Mouse (Mus musculus) forebrain, embryonic 12.5 days (tissue): ENCODE data around the gene Osbpl8. TPM values are rescaled to one million over a fixed set of nuclear protein-coding genes. Genes with fewer than 3 reads are reported as not detected.
"Not testable (repeated sequence)": the region's sequence is repeated elsewhere in the genome, so short reads cannot be mapped to it uniquely, and the experiment has no call there.

ENCODE experiments used
- ATAC-seq: fragments of 200-750 bp; cut with Nextera tagmentation; 2 replicates; pipeline ENCODE4 v1.8.0; 2017; ENCODE audit warnings: moderate TSS enrichment; ENCODE audit not compliant: low FRiP score
- H3K27ac ChIP-seq: fragments of 300-500 bp; sonication (generic); 2 replicates; pipeline ENCODE4 v1.5.1; 2016; ENCODE audit warnings: mild to moderate bottlenecking
- H3K27me3 ChIP-seq: fragments of 300-500 bp; sonication (generic); 2 replicates; pipeline ENCODE4 v1.6.1; 2016; ENCODE audit warnings: mild to moderate bottlenecking
- H3K36me3 ChIP-seq: fragments of 300-500 bp; sonication (generic); replicated peaks from 2 replicates; pipeline ENCODE4 v1.6.1; 2016; ENCODE audit warnings: mild to moderate bottlenecking
- H3K4me1 ChIP-seq: fragments of 300-500 bp; sonication (generic); 2 replicates; pipeline ENCODE4 v1.6.1; 2016
- H3K4me2 ChIP-seq: fragments of 300-500 bp; sonication (generic); 2 replicates; pipeline ENCODE4 v1.6.1; 2016; ENCODE audit warnings: mild to moderate bottlenecking, moderate library complexity
- H3K4me3 ChIP-seq: fragments of 300-500 bp; sonication (generic); replicated peaks from 2 replicates; pipeline ENCODE4 v1.5.1; 2016; ENCODE audit warnings: mild to moderate bottlenecking
- H3K9ac ChIP-seq: fragments of 300-500 bp; sonication (generic); 2 replicates; pipeline ENCODE4 v1.6.1; 2016; ENCODE audit warnings: mild to moderate bottlenecking
- H3K9me3 ChIP-seq: fragments of 300-500 bp; sonication (generic); 2 replicates; pipeline ENCODE4 v1.6.1; 2016
- WGBS: fragments of 180-500 bp; shearing (Covaris S2); methylation state at CpG from one replicate; pipeline ENCODE4 v1.1.7; 2016; 5-methylcytosine and 5-hydroxymethylcytosine counted together
- polyA plus RNA-seq: library from polyadenylated mRNA; unstranded; fragments of >200 nt; fragmentation: Nextera tagmentation; extraction: Ambion mirVana; gene quantifications from 2 replicates; pipeline ENCODE4 v1.2.1, GENCODE M21; 2016

The Osbpl8 gene
- polyA plus RNA-seq, 1 experiment from 2014 or later: 20.6 TPM

DNA sequence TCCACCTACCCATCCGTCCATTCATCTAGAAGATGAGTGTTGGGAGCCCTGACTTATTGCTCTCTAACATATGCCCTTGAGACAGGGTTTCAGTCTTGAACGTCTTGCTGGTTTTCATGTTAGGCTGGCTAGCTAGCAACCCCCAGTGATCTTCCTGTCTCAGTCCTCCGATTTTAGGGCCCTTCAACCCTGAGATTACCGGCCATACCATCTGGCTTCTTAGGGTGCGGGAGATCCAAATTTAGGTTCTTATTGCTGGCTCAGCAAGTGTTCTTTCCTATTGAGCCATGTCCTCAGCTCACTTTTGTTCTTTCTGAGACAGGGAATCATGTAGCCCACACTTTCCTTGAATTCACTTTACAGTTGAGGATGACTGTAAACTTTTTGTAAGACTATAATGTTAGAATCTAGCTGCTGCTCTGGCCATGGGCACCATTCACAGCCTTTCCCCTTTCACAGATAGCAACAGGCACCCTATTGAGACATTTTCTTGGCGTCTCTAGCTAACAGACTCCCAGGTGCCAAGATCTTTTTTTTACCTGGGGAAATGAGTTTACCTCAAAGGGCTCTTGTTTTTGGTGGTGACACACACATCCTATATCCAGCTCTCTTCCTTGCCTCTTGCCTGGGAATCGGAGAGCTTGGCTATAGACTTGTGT lies 9.2 kb downstream of the Osbpl8 start:
- Histone ChIP-seq H3K4me2 (no peak overlapping the region), H3K9me3 (no peaks in the 10 kb centered on the region), H3K36me3 (no peaks in the 10 kb centered on the region), H3K27ac (no peak overlapping the region), H3K4me3 (no peak overlapping the region), H3K4me1 (no peaks in the 10 kb centered on the region), H3K27me3 (no peaks in the 10 kb centered on the region), H3K9ac (no peak overlapping the region)
- ATAC-seq: no peak
- WGBS: 82% methylated on average over 7 of the region's 7 CpGs

DNA sequence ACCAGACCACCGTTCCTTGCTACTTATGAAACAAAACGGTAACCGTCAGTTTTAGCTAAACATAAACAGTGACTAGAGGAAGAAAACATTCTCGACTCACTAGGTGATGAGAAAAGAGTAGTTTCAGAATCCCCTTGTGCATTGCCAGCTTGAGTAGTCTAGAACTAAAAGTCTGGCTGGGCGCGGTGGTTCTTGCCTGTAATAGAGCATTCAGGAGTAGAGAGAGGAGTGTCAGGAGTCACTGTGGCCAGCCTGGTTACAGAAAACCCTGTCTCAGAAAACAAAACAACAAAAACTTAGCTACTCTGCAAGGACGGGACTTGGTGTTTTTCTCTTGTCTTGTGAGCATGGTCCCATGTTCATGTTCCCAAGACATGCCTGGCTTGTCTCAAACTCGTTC lies 12.8 kb downstream of the Osbpl8 start:
- Histone ChIP-seq H3K4me2 (no peak overlapping the region), H3K9ac (no peak overlapping the region), H3K27me3 (no peaks in the 10 kb centered on the region), H3K36me3 (no peaks in the 10 kb centered on the region), H3K9me3 (no peaks in the 10 kb centered on the region), H3K27ac (no peak overlapping the region), H3K4me1 (0 out of 2 replicates have a peak, but pooled peaks cover 5% of the 10 kb centered on the region), H3K4me3 (no peak overlapping the region)
- 88% methylated on average over 8 of the region's 8 CpGs for WGBS
- ATAC-seq: no peak

DNA sequence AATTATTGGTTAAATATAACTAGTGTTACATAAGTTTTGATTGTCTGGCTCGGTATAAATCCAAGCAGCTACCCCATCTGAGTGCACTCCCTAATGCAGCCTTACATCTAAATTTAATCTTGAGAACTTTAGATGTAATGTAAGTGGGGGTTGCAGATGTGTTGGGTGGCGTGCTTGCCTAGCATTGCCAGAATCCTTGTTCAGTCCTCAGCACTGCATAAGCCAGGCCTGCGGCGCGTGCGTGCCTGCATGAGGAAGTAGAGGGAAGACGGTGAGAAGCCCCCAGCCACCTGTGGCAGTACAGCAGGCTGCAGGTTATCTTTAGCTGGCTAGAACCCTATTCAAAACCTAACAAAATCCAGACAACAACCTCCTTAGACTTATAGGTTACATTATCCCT lies 13.5 kb downstream of the Osbpl8 start:
- H3K4me2 ChIP-seq: no peak overlapping the region
- no peaks in the 10 kb centered on the region for H3K36me3 ChIP-seq
- no peaks in the 10 kb centered on the region for H3K27me3 ChIP-seq
- no peak overlapping the region for H3K4me3 ChIP-seq
- H3K9me3 ChIP-seq: no peaks in the 10 kb centered on the region
- no peak overlapping the region for H3K9ac ChIP-seq
- H3K4me1 ChIP-seq: 0 out of 2 replicates have a peak, but pooled peaks cover 5% of the 10 kb centered on the region
- no peak for ATAC-seq
- 90% methylated on average over 7 of the region's 7 CpGs for whole genome bisulfite sequencing
- no peak overlapping the region for H3K27ac ChIP-seq

DNA sequence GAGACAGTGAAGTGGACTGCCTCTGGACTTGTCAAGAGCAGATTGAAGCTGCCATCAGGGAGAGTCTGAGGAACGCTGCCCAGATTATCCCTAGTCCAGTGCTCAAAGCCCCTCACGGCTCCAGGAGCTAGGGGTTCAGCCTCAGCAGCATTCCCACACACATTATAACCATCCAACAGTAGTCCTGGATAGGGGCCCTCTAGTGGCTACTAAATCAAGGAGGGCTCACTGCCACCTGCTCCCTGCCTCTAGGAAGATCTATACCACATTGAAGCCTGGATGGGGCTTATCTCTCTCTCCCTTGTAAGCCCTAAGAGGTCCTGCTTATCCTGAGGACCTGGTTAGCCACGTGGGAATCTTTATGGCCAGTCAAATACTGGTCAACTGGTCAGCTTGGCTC lies 16.1 kb downstream of the Osbpl8 start:
- Histone ChIP-seq H3K27ac (no peak overlapping the region), H3K4me2 (no peak overlapping the region), H3K9me3 (no peaks in the 10 kb centered on the region), H3K4me3 (no peak overlapping the region), H3K36me3 (no peaks in the 10 kb centered on the region), H3K27me3 (no peaks in the 10 kb centered on the region), H3K9ac (no peak overlapping the region), H3K4me1 (peaks cover 10% of the 10 kb centered on the region; the same call in 1 of the 2 replicates)
- ATAC-seq: 0 out of 2 replicates have a peak, but pooled peaks have one; percentile 27
- WGBS: 23% methylated on average over 3 of the region's 3 CpGs

DNA sequence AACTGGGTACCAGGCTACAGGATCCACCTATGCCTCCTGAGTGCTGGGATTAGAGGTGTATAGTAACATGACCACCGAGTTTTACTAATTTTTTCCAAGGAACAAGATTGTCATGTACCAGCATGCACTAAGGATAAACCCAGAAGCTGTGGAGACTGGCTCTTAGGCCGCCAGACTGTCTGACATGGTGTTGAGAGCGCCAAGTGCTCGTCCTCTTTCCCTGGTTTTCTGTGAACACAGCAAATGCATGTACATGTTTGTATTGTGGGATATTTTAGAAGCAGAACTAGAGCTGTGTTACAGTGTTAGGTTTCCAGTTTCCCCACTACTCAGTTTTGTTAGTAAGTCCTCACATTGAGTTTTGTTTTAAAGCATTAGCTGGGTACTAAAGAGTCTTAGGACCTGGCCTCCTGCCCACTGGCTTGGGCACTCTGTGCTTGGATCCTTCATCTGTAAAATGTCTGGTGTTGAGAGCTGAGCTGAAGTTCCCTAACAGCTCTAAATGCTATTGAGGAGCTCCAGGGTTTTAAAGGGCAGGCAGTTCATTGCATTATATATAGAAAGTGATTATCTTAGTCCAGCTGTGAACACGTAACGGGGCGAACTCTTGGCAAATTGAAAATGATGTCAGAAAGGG lies 19.2 kb downstream of the Osbpl8 start:
- H3K27ac ChIP-seq: no peak overlapping the region
- no peak for ATAC-seq
- H3K9me3 ChIP-seq: no peaks in the 10 kb centered on the region
- peaks cover 19% of the 10 kb centered on the region for H3K4me1 ChIP-seq
- H3K27me3 ChIP-seq: no peaks in the 10 kb centered on the region
- no peak overlapping the region for H3K4me3 ChIP-seq
- no peak overlapping the region for H3K9ac ChIP-seq
- 86% methylated on average over 7 of the region's 7 CpGs for WGBS
- no peaks in the 10 kb centered on the region for H3K36me3 ChIP-seq
- no peak overlapping the region for H3K4me2 ChIP-seq

DNA sequence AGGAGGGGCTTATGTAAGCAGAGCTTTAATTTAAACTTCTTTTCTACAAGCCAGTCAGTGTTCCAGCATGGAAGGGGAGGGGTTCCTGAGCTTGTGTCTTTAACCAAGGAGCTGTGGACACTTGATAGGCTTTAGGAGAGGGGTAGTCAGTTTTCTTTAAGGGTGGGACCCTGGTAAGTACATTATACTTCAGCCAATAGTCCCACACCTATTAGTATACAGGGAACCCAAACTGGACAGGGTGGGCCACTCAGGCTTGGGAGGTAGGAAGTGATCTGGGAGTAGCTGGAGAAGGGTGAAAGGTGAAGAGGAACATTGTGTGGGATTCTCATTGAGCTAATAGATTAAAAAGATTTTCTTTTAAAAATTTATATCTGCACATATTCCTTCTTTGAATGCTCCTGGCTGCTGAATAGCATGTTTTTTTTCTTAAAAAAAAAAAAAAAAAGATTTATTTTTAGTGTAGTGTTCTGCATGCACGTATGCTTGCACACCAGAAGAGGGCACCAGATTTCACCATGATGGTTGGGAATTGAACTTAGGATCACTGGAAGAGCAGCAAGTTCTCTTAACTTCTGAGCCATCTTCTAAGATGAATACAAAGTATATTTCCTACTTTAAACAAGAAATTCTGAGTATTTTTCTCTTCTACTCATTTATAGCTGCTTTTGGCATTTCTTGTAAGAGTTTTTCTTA lies 21.2 kb downstream of the Osbpl8 start:
- ATAC-seq: no peak
- no peak overlapping the region for H3K27ac ChIP-seq
- no peaks in the 10 kb centered on the region for H3K36me3 ChIP-seq
- H3K9ac ChIP-seq: no peak overlapping the region
- peaks cover 20% of the 10 kb centered on the region for H3K4me1 ChIP-seq
- H3K4me3 ChIP-seq: no peak overlapping the region
- no peaks in the 10 kb centered on the region for H3K27me3 ChIP-seq
- H3K4me2 ChIP-seq: no peak overlapping the region
- WGBS: 94% methylated on average over 1 of the region's 1 CpGs
- no peaks in the 10 kb centered on the region for H3K9me3 ChIP-seq

DNA sequence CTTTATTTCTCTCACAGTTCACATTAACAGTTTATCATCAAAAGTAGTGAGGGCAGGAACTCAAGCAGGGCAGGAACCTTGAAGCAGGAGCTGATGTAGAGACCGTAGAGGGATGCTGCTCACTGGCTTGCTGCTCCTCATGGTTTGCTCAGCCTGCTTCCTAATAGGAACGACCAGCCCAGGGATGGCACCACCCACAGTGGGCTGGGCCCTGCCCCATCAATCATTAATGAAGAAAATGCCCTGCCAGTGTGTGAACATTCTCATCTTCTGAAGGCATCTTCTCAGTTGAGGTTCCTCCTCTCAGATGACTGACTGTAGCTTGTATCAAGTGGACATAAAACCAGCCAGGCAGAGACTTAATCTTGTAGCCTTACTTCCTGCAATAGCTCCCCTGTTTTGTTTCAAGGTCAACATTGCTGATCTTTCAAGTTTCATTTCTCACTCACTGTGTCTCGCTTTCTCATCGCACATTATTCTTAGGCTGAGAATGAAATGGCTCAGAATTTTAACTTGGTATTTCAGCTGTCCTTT lies 24.5 kb downstream of the Osbpl8 start:
- no peaks in the 10 kb centered on the region for H3K9me3 ChIP-seq
- no peak for ATAC-seq
- WGBS: 82% methylated on average over 4 of the region's 4 CpGs
- H3K4me3 ChIP-seq: no peak overlapping the region
- no peaks in the 10 kb centered on the region for H3K36me3 ChIP-seq
- no peaks in the 10 kb centered on the region for H3K27me3 ChIP-seq
- no peak overlapping the region for H3K9ac ChIP-seq
- H3K4me2 ChIP-seq: no peak overlapping the region
- peaks cover 14% of the 10 kb centered on the region for H3K4me1 ChIP-seq
- H3K27ac ChIP-seq: no peak overlapping the region

DNA sequence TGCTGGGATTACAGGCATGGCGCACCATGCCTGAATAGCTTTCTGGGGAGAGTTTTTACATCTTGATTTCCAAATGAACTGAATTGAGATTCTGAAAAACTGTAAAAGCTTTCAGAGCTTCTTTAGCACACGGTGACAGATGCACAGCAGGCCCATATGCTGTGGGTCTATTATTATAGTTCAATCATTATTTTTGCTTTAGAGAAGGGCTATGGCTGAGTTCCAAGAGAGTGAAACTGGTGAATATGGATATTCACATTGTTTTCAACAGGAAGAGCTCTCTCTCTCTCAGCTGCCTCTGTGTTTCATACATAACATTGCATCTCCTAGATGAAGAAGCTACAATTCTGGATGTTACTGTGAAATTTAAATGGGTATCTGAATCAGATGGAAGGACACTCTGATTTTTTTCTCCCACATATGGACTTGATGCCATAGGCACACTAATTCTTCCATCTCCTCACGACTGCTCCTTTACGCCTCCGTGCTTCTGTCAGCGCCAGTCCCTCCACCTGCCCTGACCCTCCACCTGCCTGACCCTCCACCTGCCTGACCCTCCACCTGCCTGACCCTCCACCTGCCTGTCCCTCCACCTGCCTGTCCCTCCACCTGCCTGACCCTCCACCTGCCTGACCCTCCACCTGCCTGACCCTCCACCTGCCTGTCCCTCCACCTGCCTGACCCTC lies 25.7 kb downstream of the Osbpl8 start:
- Histone ChIP-seq H3K36me3 (no peaks in the 10 kb centered on the region), H3K9me3 (no peaks in the 10 kb centered on the region), H3K4me3 (no peak overlapping the region), H3K4me2 (no peak overlapping the region), H3K4me1 (peaks cover 18% of the 10 kb centered on the region), H3K27me3 (no peaks in the 10 kb centered on the region), H3K27ac (no peak overlapping the region), H3K9ac (no peak overlapping the region)
- WGBS: 70% methylated on average over 6 of the region's 6 CpGs
- peak; percentile 57; the same call in 1 of the 2 replicates for ATAC-seq

DNA sequence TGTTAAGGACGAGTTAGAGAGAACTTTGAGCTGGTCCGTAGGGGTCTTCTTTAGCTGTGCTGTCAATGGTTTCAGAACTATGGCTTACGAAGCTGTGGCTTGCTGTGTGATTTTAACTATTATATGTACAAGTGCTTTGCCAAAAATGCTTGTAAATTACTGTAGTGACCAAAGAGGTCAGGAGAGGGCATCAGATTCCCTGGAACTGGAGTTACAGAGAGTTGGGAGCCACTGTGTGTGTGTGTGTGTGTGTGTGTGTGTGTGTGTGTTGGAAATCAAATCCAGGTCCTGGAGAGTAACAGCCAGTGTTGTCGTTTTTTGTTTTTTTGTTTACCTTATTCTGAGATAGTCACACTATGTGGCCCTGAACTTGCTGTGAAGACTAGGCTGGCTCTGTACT lies 29.0 kb downstream of the Osbpl8 start:
- Histone ChIP-seq H3K9ac (no peak overlapping the region), H3K36me3 (no peaks in the 10 kb centered on the region), H3K4me1 (peaks cover 9% of the 10 kb centered on the region), H3K27ac (no peak overlapping the region), H3K27me3 (no peaks in the 10 kb centered on the region), H3K9me3 (no peaks in the 10 kb centered on the region), H3K4me2 (no peak overlapping the region), H3K4me3 (no peak overlapping the region)
- WGBS: 78% methylated on average over 4 of the region's 4 CpGs
- ATAC-seq: no peak

DNA sequence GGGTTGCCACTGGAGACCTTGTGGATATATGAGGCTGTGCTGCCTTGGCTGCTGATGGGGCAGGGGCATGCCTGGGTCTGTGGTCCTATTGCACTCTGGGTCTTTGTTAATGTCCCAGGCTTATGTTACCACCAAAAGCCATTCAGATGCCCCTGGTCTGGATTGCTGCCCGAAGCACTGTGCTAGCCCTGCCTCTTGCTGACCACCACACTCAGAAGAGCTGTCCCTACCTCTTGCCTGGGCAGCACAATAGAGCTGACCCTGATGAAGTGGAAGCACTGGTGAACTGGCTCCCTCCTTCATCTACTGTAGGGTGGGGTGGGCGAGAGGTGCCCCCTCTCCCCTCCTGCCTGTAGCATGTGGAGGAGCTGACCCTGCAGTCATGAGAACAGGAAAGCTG lies 31.6 kb downstream of the Osbpl8 start:
- Histone ChIP-seq H3K36me3 (no peaks in the 10 kb centered on the region), H3K9me3 (no peaks in the 10 kb centered on the region), H3K27me3 (no peaks in the 10 kb centered on the region), H3K4me1 (peaks cover 3% of the 10 kb centered on the region; the same call in 1 of the 2 replicates), H3K4me3 (no peak overlapping the region), H3K4me2 (no peak overlapping the region), H3K27ac (no peak overlapping the region), H3K9ac (no peak overlapping the region)
- ATAC-seq: no peak
- 96% methylated on average over 2 of the region's 2 CpGs for WGBS

DNA sequence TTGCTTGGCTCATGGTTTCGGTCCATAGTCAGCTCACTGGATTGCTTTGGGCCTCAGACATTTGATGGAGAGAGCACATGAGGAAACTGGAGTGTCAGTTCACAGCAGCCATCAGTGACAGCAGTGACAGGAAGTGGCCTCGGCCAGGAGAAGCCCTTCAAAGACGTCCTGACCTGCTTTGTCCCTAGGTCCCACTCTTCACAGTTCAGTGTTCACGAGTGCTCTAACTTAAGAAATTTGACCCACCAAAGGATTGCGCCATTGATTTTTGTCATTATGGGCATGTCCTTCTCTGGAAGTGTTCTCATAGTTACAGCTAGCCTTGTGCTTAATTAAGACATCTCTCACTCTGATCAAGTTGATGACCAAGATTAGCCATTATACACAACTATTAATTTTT lies 34.2 kb downstream of the Osbpl8 start:
- H3K27me3 ChIP-seq, H3K9ac ChIP-seq, ATAC-seq, H3K27ac ChIP-seq, H3K4me1 ChIP-seq, H3K4me2 ChIP-seq, H3K4me3 ChIP-seq, H3K9me3 ChIP-seq, H3K36me3 ChIP-seq: not testable (repeated sequence)
- 80% methylated on average over 4 of the region's 5 CpGs for WGBS

DNA sequence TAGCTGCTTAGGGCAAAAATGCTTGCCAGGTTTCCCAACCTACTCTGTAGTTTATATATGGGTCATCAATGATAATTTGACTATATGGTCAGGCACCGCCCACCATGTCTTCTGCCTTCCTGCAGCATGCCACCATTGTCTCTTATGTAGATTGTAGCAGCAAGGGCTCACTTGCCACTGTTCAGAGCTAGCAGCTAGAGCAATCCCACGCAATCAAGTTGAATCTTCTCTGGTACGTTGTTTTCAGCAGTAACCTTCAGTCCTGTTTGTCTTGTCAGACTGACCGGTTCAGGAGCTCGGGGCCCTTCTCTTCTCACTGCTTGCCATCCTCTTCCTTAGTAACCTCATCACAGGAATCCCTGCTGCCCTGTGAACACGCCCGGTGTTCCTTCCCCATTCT lies 36.6 kb downstream of the Osbpl8 start:
- no peak overlapping the region for H3K9ac ChIP-seq
- no peak for ATAC-seq
- no peaks in the 10 kb centered on the region for H3K9me3 ChIP-seq
- H3K4me1 ChIP-seq: no peaks in the 10 kb centered on the region
- no peak overlapping the region for H3K4me3 ChIP-seq
- no peak overlapping the region for H3K4me2 ChIP-seq
- WGBS: 92% methylated on average over 7 of the region's 7 CpGs
- H3K27me3 ChIP-seq: no peaks in the 10 kb centered on the region
- no peak overlapping the region for H3K27ac ChIP-seq
- no peaks in the 10 kb centered on the region for H3K36me3 ChIP-seq
